ENCODE assay signal across 30 mouse cellular contexts in genomic region chr4:127710816-127711215, GRCm38 (mm10).
DNase-seq lines count a peak whose midpoint lies in the region; ATAC-seq lines count a peak whose summit lies in the region.
"Had no signal": no experiment of that assay in that cellular context is flagged by ENCODE, and none has a peak within 500 bp of the region (broad histone marks: within the 10 kb centered on the region; RNA-seq: fewer than 3 reads in every experiment).

No protein-coding gene starts in this region.

- no peaks in the 10 kb centered on the region for H3K36me3 ChIP-seq in forebrain, embryonic 10.5 days (replicated peaks)
- H3K36me3 ChIP-seq in forebrain, embryonic 15.5 days, result no peaks in the 10 kb centered on the region
- no peaks in the 10 kb centered on the region for H3K36me3 ChIP-seq in hindbrain, embryonic 11.5 days (ENCODE audit: control insufficient read depth, insufficient read depth, low read length)
- no peaks in the 10 kb centered on the region for H3K36me3 ChIP-seq in hindbrain, embryonic 16.5 days (ENCODE audit: control insufficient read depth, insufficient read depth, low read length)
- H3K36me3 ChIP-seq: embryonic facial prominence, embryonic 15.5 days; heart, embryonic 13.5 days; kidney, embryonic 15.5 days; limb, embryonic 15.5 days had no signal

- no peaks in the 10 kb centered on the region for H3K9me3 ChIP-seq in forebrain, embryonic 10.5 days
- H3K9me3 ChIP-seq in forebrain, embryonic 15.5 days, result no peaks in the 10 kb centered on the region
- H3K9me3 ChIP-seq in hindbrain, embryonic 11.5 days (ENCODE audit: control insufficient read depth, low read length), result no peaks in the 10 kb centered on the region
- H3K9me3 ChIP-seq in hindbrain, embryonic 16.5 days (ENCODE audit: control insufficient read depth, low read length), result no peaks in the 10 kb centered on the region
- H3K9me3 ChIP-seq: embryonic facial prominence, embryonic 15.5 days; heart, embryonic 13.5 days; kidney, embryonic 15.5 days; limb, embryonic 15.5 days had no signal

- H3K4me3 ChIP-seq in forebrain, embryonic 10.5 days, result no peak overlapping the region
- no peak overlapping the region for H3K4me3 ChIP-seq in forebrain, embryonic 15.5 days
- no peak overlapping the region for H3K4me3 ChIP-seq in hindbrain, embryonic 11.5 days (ENCODE audit: low read depth, low read length)
- H3K4me3 ChIP-seq in hindbrain, embryonic 16.5 days (ENCODE audit: low read length), result no peak overlapping the region
- H3K4me3 ChIP-seq: embryonic facial prominence, embryonic 15.5 days; heart, adult 2 months; heart, embryonic 13.5 days; kidney, embryonic 15.5 days; left cerebral cortex, adult 2 months; limb, embryonic 15.5 days; megakaryocyte, embryonic 14.5 days had no signal

- H3K27me3 ChIP-seq in forebrain, embryonic 10.5 days (ENCODE audit: poor library complexity, severe bottlenecking), result no peaks in the 10 kb centered on the region
- no peaks in the 10 kb centered on the region for H3K27me3 ChIP-seq in forebrain, embryonic 15.5 days
- H3K27me3 ChIP-seq in hindbrain, embryonic 11.5 days (ENCODE audit: control insufficient read depth, insufficient read depth, low read length), result no peaks in the 10 kb centered on the region
- no peaks in the 10 kb centered on the region for H3K27me3 ChIP-seq in hindbrain, embryonic 16.5 days (replicated peaks; ENCODE audit: control insufficient read depth, insufficient read depth, low read length)
- H3K27me3 ChIP-seq: embryonic facial prominence, embryonic 15.5 days; heart, embryonic 13.5 days; kidney, embryonic 15.5 days; limb, embryonic 15.5 days; megakaryocyte, embryonic 14.5 days had no signal

- no peak overlapping the region for H3K4me2 ChIP-seq in forebrain, embryonic 15.5 days (replicated peaks)
- no peak overlapping the region for H3K4me2 ChIP-seq in hindbrain, embryonic 11.5 days (replicated peaks; ENCODE audit: low read depth, low read length)
- no peak overlapping the region for H3K4me2 ChIP-seq in hindbrain, embryonic 16.5 days (ENCODE audit: low read length)
- H3K4me2 ChIP-seq: embryonic facial prominence, embryonic 15.5 days; heart, embryonic 13.5 days; kidney, embryonic 15.5 days; limb, embryonic 15.5 days; lung, embryonic 14.5 days had no signal

- no peak for ATAC-seq in forebrain, embryonic 15.5 days (replicated peaks)
- ATAC-seq in hindbrain, embryonic 11.5 days (ENCODE audit: low FRiP score), result no peak
- ATAC-seq in hindbrain, embryonic 16.5 days, result no peak
- ATAC-seq: activated CD4-positive, CD25-positive, alpha-beta regulatory T cell, adult 4 months had no signal

- DNase-seq in forebrain, embryonic 10.5 days (ENCODE audit: extremely low spot score, low spot score), result peak; percentile 8
- no peak for DNase-seq in hindbrain, embryonic 11.5 days (ENCODE audit: low spot score)
- DNase-seq in urinary bladder, postnatal 4 days (ENCODE audit: low spot score in 2 of 2), result peak; percentile 7 to 49
- DNase-seq in urinary bladder, postnatal 36 days (ENCODE audit: low spot score in 2 of 2), result no peak
- no peak for DNase-seq in kidney, postnatal 36 days
- no peak for DNase-seq in gastrocnemius, postnatal 36 days
- DNase-seq: adrenal gland, adult 8-10 months; cerebellum, adult 8-10 months; cerebellum, postnatal 36 days; embryo, embryonic 11 days; gastrocnemius, postnatal 14 days; heart, adult 2 months; heart, postnatal 14 days; kidney, adult 11 months; kidney, postnatal 4 days; left cerebral cortex, postnatal 4 days; lung, embryonic 14.5 days; lung, postnatal 36 days; thymus, adult 2 months had no signal

- 0 out of 2 replicates have a peak overlapping the region, but pooled peaks have one; percentile 25 for H3K27ac ChIP-seq in forebrain, embryonic 10.5 days
- no peak overlapping the region for H3K27ac ChIP-seq in forebrain, embryonic 15.5 days (replicated peaks)
- H3K27ac ChIP-seq in hindbrain, embryonic 11.5 days (ENCODE audit: low read depth, low read length), result 0 out of 2 replicates have a peak overlapping the region, but pooled peaks have one; percentile 18
- H3K27ac ChIP-seq in hindbrain, embryonic 16.5 days (ENCODE audit: low read depth, low read length), result no peak overlapping the region
- H3K27ac ChIP-seq: embryonic facial prominence, embryonic 15.5 days; heart, adult 2 months; heart, embryonic 13.5 days; kidney, embryonic 15.5 days; left cerebral cortex, adult 2 months; limb, embryonic 15.5 days; liver, embryonic 14.5 days; stomach, postnatal 0 days had no signal

- no peak overlapping the region for H3K9ac ChIP-seq in forebrain, embryonic 15.5 days (replicated peaks)
- H3K9ac ChIP-seq in hindbrain, embryonic 11.5 days (ENCODE audit: low read depth, low read length), result no peak overlapping the region
- no peak overlapping the region for H3K9ac ChIP-seq in hindbrain, embryonic 16.5 days (ENCODE audit: low read depth, low read length)
- H3K9ac ChIP-seq: embryonic facial prominence, embryonic 15.5 days; heart, embryonic 13.5 days; kidney, embryonic 15.5 days; limb, embryonic 15.5 days; liver, embryonic 14.5 days; lung, embryonic 14.5 days had no signal

- 82% methylated on average over 4 of the region's 4 CpGs for WGBS in forebrain, embryonic 10.5 days
- 50% methylated on average over 4 of the region's 4 CpGs for WGBS in forebrain, embryonic 15.5 days
- 68% methylated on average over 4 of the region's 4 CpGs for WGBS in hindbrain, embryonic 11.5 days
- 53% methylated on average over 4 of the region's 4 CpGs for WGBS in hindbrain, embryonic 16.5 days

- H3K4me1 ChIP-seq in forebrain, embryonic 10.5 days, result peaks cover 22% of the 10 kb centered on the region
- peaks cover 9% of the 10 kb centered on the region for H3K4me1 ChIP-seq in forebrain, embryonic 15.5 days
- no peaks in the 10 kb centered on the region for H3K4me1 ChIP-seq in hindbrain, embryonic 11.5 days (replicated peaks; ENCODE audit: control insufficient read depth, insufficient read depth, low read length)
- H3K4me1 ChIP-seq in hindbrain, embryonic 16.5 days (ENCODE audit: control insufficient read depth, insufficient read depth, low read depth, low read length), result peaks cover 5% of the 10 kb centered on the region; the same call in 1 of the 2 replicates
- H3K4me1 ChIP-seq: heart, embryonic 13.5 days; limb, embryonic 15.5 days; megakaryocyte, embryonic 14.5 days had no signal

- intact Hi-C loops in gastrocnemius, postnatal 36 days (cut with DNase I), result no loop called here

Comparison
In these comparisons a context has a peak if more than half of its experiments do, and no peak if none do; other contexts are left out.
1. DNase-seq: peak in forebrain, embryonic 10.5 days (single experiment) and urinary bladder, postnatal 4 days (2 of 2); none in hindbrain, embryonic 11.5 days (single experiment), urinary bladder, postnatal 36 days (0 of 2), kidney, postnatal 36 days (0 of 2) and gastrocnemius, postnatal 36 days (0 of 2).
2. H3K27ac ChIP-seq: peak in forebrain, embryonic 10.5 days (single experiment) and hindbrain, embryonic 11.5 days (single experiment); none in forebrain, embryonic 15.5 days (single experiment) and hindbrain, embryonic 16.5 days (single experiment).